Mouse (Mus musculus) MEL (cell line): ENCODE results near the gene Atp1a1. TPM values are rescaled to one million over a fixed set of nuclear protein-coding genes. Genes with fewer than 3 reads are reported as not detected.

ENCODE experiments used
- DNase-seq: peaks from one replicate; pipeline ENCODE4 v3.0.0; 2011; ENCODE audit warnings: low read depth, low spot score
- H3K27ac ChIP-seq: 2 replicates; pipeline ENCODE4 v1.5.1; 2012; ENCODE audit warnings: low read depth, mild to moderate bottlenecking, control low read depth, low read length, moderate library complexity; ENCODE audit not compliant: control insufficient read depth
- H3K27me3 ChIP-seq, 2 experiments: fragments of 150-350 bp in 1 of 2; sonication (generic) in 1 of 2; 2 replicates each; pipeline ENCODE4 v1.6.1; 2012; ENCODE audit warnings: low read length in 2 of 2, mild to moderate bottlenecking in 2 of 2, improper control_type of control experiment in 1 of 2, moderate library complexity in 1 of 2; ENCODE audit not compliant: insufficient read depth in 2 of 2, control insufficient read depth in 1 of 2
- H3K36me3 ChIP-seq, 2 experiments: 2 replicates each; pipeline ENCODE4 v1.6.1; 2012 to 2014; ENCODE audit warnings: low read length in 2 of 2, improper control_type of control experiment in 1 of 2, inconsistent platforms in 1 of 2, mild to moderate bottlenecking in 1 of 2; ENCODE audit not compliant: insufficient read depth in 2 of 2, control insufficient read depth in 1 of 2
- H3K4me1 ChIP-seq, 2 experiments: fragments of 150-350 bp in 1 of 2; sonication (generic) in 1 of 2; 2 replicates each; pipeline ENCODE4 v1.6.1; 2012; ENCODE audit warnings: low read length in 2 of 2, improper control_type of control experiment in 1 of 2, mild to moderate bottlenecking in 1 of 2; ENCODE audit not compliant: insufficient read depth in 2 of 2, control insufficient read depth in 1 of 2
- H3K4me3 ChIP-seq, 2 experiments: fragments of 150-350 bp in 1 of 2; sonication (generic) in 1 of 2; 2 replicates each; pipeline ENCODE4 v1.5.1; 2012; ENCODE audit warnings: low read depth in 2 of 2, low read length in 2 of 2, mild to moderate bottlenecking in 2 of 2, moderate library complexity in 2 of 2, control low read depth in 1 of 2, improper control_type of control experiment in 1 of 2; ENCODE audit not compliant: control insufficient read depth in 1 of 2, insufficient read depth in 1 of 2
- H3K79me2 ChIP-seq: 2 replicates; pipeline ENCODE4 v1.6.1; 2012; ENCODE audit warnings: mild to moderate bottlenecking, low read length, moderate library complexity; ENCODE audit not compliant: control insufficient read depth, poor library complexity, insufficient read depth
- H3K9ac ChIP-seq: 2 replicates; pipeline ENCODE4 v1.6.1; 2012; ENCODE audit warnings: low read depth, mild to moderate bottlenecking, control low read depth, low read length, moderate library complexity; ENCODE audit not compliant: control insufficient read depth, poor library complexity, severe bottlenecking
- H3K9me3 ChIP-seq: fragments of 150-350 bp; sonication (generic); replicated peaks from 2 replicates; pipeline ENCODE4 v1.6.1; 2012; ENCODE audit warnings: mild to moderate bottlenecking, low read length, improper control_type of control experiment, moderate library complexity; ENCODE audit not compliant: insufficient read depth
- CTCF ChIP-seq, 3 experiments: IDR thresholded peaks in 2 of 3; conservative IDR thresholded peaks in 1 of 3; 2 replicates each; pipeline ENCODE4 v1.5.1; 2011 to 2012; ENCODE audit warnings: low read length in 3 of 3, low read depth in 2 of 3, mild to moderate bottlenecking in 2 of 3, improper control_type of control experiment in 1 of 3, inconsistent platforms in 1 of 3, mixed read lengths in 1 of 3, moderate library complexity in 1 of 3; ENCODE audit not compliant: control insufficient read depth in 1 of 3, insufficient read depth in 1 of 3, poor library complexity in 1 of 3, severe bottlenecking in 1 of 3
- ELF1 ChIP-seq: IDR thresholded peaks from 2 replicates; pipeline ENCODE4 v1.6.1; 2014; ENCODE audit warnings: low read depth, mild to moderate bottlenecking, inconsistent platforms, low read length, improper control_type of control experiment, moderate library complexity
- EP300 ChIP-seq, 2 experiments: IDR thresholded peaks; 2 replicates each; pipeline ENCODE4 v1.6.1; 2011; ENCODE audit warnings: improper control_type of control experiment in 2 of 2, low read length in 2 of 2, low read depth in 1 of 2, mild to moderate bottlenecking in 1 of 2
- GATA1 ChIP-seq: IDR thresholded peaks from 2 replicates; pipeline ENCODE4 v1.6.1; 2011; ENCODE audit warnings: low read depth, low read length, improper control_type of control experiment
- HCFC1 ChIP-seq: IDR thresholded peaks from 2 replicates; pipeline ENCODE4 v1.6.1; 2012; ENCODE audit warnings: low read depth, mild to moderate bottlenecking, inconsistent platforms, low read length, improper control_type of control experiment, moderate library complexity
- MAZ ChIP-seq: IDR thresholded peaks from 2 replicates; pipeline ENCODE4 v1.6.1; 2012; ENCODE audit warnings: low read depth, mild to moderate bottlenecking, inconsistent platforms, low read length, improper control_type of control experiment
- MXI1 ChIP-seq: IDR thresholded peaks from 2 replicates; pipeline ENCODE4 v1.6.1; 2011; ENCODE audit warnings: mild to moderate bottlenecking, low read depth, low read length, improper control_type of control experiment
- NELFE ChIP-seq: IDR thresholded peaks from 2 replicates; pipeline ENCODE4 v1.6.1; 2011; ENCODE audit warnings: low read depth, low read length, improper control_type of control experiment
- POLR2A ChIP-seq, 2 experiments: IDR thresholded peaks; 2 replicates each; pipeline ENCODE4 v1.6.1; 2011 to 2012; ENCODE audit warnings: low read length in 2 of 2, mild to moderate bottlenecking in 2 of 2, control low read depth in 1 of 2, improper control_type of control experiment in 1 of 2, low read depth in 1 of 2, moderate library complexity in 1 of 2; ENCODE audit not compliant: control insufficient read depth in 1 of 2, insufficient read depth in 1 of 2, poor library complexity in 1 of 2
- POLR2AphosphoS2 ChIP-seq: IDR thresholded peaks from 2 replicates; pipeline ENCODE4 v1.6.1; 2011; ENCODE audit warnings: low read length, improper control_type of control experiment
- POLR2AphosphoS5 ChIP-seq: IDR thresholded peaks from 2 replicates; pipeline ENCODE4 v1.6.1; 2012; ENCODE audit warnings: low read depth, borderline replicate concordance, mild to moderate bottlenecking, inconsistent platforms, low read length, moderate library complexity, mixed read lengths
- RAD21 ChIP-seq: IDR thresholded peaks from 2 replicates; pipeline ENCODE4 v1.6.1; 2011; ENCODE audit warnings: mild to moderate bottlenecking, low read depth, low read length, improper control_type of control experiment
- SMC3 ChIP-seq: IDR thresholded peaks from 2 replicates; pipeline ENCODE4 v1.6.1; 2011; ENCODE audit warnings: low read depth, low read length, improper control_type of control experiment
- TBP ChIP-seq: IDR thresholded peaks from 2 replicates; pipeline ENCODE4 v1.8.0; 2011; ENCODE audit warnings: low read depth, low read length, improper control_type of control experiment
- TCF12 ChIP-seq: IDR thresholded peaks from 2 replicates; pipeline ENCODE4 v1.6.1; 2014; ENCODE audit warnings: low read depth, mild to moderate bottlenecking, inconsistent platforms, low read length, improper control_type of control experiment, moderate library complexity
- UBTF ChIP-seq: IDR thresholded peaks from 2 replicates; pipeline ENCODE4 v1.6.1; 2012; ENCODE audit warnings: low read depth, mild to moderate bottlenecking, inconsistent platforms, low read length, improper control_type of control experiment, moderate library complexity, borderline replicate concordance; ENCODE audit not compliant: insufficient read depth
- ZMIZ1 ChIP-seq: IDR thresholded peaks from 2 replicates; pipeline ENCODE4 v1.6.1; 2012; ENCODE audit warnings: low read depth, mild to moderate bottlenecking, inconsistent platforms, low read length, improper control_type of control experiment, moderate library complexity
- ZNF384 ChIP-seq: IDR thresholded peaks from 2 replicates; pipeline ENCODE4 v1.6.1; 2012; ENCODE audit warnings: low read depth, mild to moderate bottlenecking, inconsistent platforms, low read length, improper control_type of control experiment
- polyA plus RNA-seq, 2 experiments: library from polyadenylated mRNA; stranded (reverse) in 1 of 2; unstranded in 1 of 2; fragments of >175 nt in 1 of 2; fragments of >200 nt in 1 of 2; gene quantifications; 2 replicates each; pipeline versions ENCODE4 v1.2.1 to v1.2.4; 2012; ENCODE audit warnings: low replicate concordance in 2 of 2, low read depth in 1 of 2; ENCODE audit not compliant: insufficient read length in 2 of 2, insufficient read depth in 1 of 2, missing spikeins in 1 of 2
- total RNA-seq: library from RNA; depleted of rRNA; stranded (reverse); fragments of 300-350 nt; gene quantifications from 2 replicates; pipeline ENCODE4 v1.2.3, GENCODE M21; 2012

Atp1a1 gene
- total and polyA plus RNA-seq, 3 experiments, result 136 to 174 TPM; not detected in 1

DNA sequence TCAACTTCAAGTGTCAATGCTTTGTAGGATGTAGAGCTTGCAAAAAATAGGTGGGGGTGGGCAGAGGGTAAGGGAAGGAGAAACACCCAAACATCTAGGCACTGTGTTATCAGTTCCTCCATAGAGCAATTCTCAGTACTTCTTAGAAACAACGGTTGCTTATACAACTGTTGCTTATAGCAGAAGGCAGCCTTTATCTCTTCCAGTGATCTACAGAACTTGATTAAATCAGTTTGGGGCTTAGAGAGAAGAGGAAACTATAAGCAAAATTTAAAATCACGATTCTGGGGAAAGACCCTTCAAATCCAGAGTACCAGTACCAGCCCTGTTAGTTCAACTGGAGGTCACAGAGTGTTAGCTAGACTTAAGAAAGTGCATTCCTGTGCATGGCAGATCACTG lies 1.2 kb upstream of the Atp1a1 start:
- H3K9me3 ChIP-seq, result no peaks in the 10 kb centered on the region
- peak; percentile 12 for DNase-seq
- no peak overlapping the region for H3K27ac ChIP-seq
- no peak overlapping the region for H3K9ac ChIP-seq
- peaks cover 0 to 3% of the 10 kb centered on the region in 2 experiments; a peak in 1 of 4 replicates for H3K27me3 ChIP-seq
- no peak for TF ChIP-seq TBP
- no peak for TF ChIP-seq MAZ
- no peak for TF ChIP-seq POLR2A (IDR thresholded peaks at IDR 0.05; ENCODE audit: control insufficient read depth in 1 of 2, insufficient read depth in 1 of 2, low read depth in 1 of 2, low read length in 2 of 2, poor library complexity in 1 of 2)
- no peak for TF ChIP-seq ZNF384
- no peak for TF ChIP-seq NELFE
- TF ChIP-seq GATA1, result peak; percentile 68
- TF ChIP-seq MXI1, result no peak
- TF ChIP-seq ZMIZ1, result no peak
- peaks cover 0 to 30% of the 10 kb centered on the region in 2 experiments; a peak in 2 of 4 replicates for H3K36me3 ChIP-seq
- H3K4me3 ChIP-seq, result no peak overlapping the region
- H3K4me1 ChIP-seq, result peaks cover 2 to 15% of the 10 kb centered on the region in 2 experiments; a peak in 3 of 4 replicates
- H3K79me2 ChIP-seq, result peaks cover 18% of the 10 kb centered on the region

DNA sequence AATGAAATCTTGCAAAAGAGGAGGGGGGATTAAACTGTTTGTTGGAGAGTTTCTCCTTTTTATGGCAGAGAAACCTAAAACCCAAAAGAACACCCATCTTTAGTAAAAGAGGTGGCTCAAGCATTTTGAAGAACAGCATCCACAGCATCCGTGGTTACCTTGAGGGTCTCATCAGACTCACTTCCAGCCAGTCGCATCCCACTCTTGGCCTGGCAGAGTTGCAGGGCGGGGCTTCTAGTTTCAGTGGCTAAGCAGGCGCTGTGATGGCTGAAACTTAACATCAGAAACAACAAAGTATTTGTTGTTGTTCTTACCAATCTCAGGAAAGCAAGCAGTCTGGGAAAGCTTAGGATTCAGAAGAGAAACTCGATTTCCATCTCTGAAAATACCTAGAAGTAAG lies 807 bp upstream of the Atp1a1 start:
- H3K9me3 ChIP-seq, result no peaks in the 10 kb centered on the region
- peaks cover 2 to 15% of the 10 kb centered on the region in 2 experiments; a peak in 3 of 4 replicates for H3K4me1 ChIP-seq
- peaks cover 18% of the 10 kb centered on the region for H3K79me2 ChIP-seq
- H3K4me3 ChIP-seq, result peak overlapping the region in 1 of 2 experiments; percentile 70; a peak in 2 of 4 replicates
- DNase-seq, result peak; percentile 20
- TF ChIP-seq POLR2A (IDR thresholded peaks at IDR 0.05; ENCODE audit: control insufficient read depth in 1 of 2, insufficient read depth in 1 of 2, low read depth in 1 of 2, low read length in 2 of 2, poor library complexity in 1 of 2) (no peak), SMC3 (no peak), MXI1 (no peak)
- TF ChIP-seq, all 39 proteins: peak for 0
- no peak overlapping the region for H3K27ac ChIP-seq
- peaks cover 0 to 3% of the 10 kb centered on the region in 2 experiments; a peak in 1 of 4 replicates for H3K27me3 ChIP-seq
- no peak overlapping the region; the same call in 1 of the 2 replicates for H3K9ac ChIP-seq
- peaks cover 0 to 35% of the 10 kb centered on the region in 2 experiments; a peak in 2 of 4 replicates for H3K36me3 ChIP-seq

DNA sequence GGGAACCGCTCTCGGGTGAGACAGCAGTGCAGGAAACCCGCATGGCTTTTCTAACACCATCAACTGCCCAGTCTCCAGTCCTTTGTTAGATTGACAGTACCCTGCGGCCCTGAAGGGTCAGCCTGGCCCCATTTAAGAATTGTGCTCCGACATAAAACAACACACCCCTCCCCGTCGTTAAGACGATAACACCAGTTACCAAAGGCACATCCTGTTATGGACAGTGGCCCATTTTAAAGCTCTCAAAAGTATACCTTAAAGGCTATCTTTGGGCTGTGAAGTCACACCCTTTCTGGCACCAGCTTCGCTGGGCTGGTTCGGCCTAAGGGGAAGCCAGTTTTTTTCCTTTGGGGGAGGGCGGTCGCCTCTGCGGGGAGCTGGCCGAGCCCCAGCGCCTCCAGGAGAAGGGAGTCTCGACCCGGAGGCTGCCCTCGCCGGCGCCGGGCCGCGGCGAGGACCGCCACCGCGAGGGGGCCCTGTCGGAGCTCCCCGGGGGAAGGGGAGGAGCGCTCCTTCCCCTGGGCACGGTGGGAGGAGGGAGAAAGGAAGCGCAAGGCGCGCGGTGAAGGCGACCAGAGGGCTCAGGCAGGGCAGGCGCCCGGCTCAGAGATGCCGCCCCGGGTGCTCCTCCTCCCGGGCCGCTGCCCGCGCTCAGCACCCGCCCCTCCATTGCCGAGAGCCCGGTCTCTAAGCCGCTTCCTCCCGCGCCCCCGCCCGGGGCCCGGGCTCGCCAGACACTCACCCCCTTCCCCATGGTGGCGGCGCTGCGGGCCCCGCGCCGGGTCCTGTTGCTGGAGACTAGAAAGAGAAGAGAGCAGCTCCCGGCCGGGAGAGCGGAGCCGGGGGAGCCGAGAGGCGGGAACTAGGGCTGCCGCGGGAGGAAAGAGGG lies 579 bp downstream of the Atp1a1 start:
- Histone ChIP-seq H3K36me3 (peaks cover 0 to 37% of the 10 kb centered on the region in 2 experiments; a peak in 2 of 4 replicates), H3K27ac (peak overlapping the region; percentile 52), H3K9ac (peak overlapping the region; percentile 97), H3K27me3 (peaks cover 0 to 3% of the 10 kb centered on the region in 2 experiments; a peak in 1 of 4 replicates), H3K79me2 (peaks cover 22% of the 10 kb centered on the region), H3K4me1 (peaks cover 4 to 22% of the 10 kb centered on the region in 2 experiments; a peak in 3 of 4 replicates), H3K9me3 (no peaks in the 10 kb centered on the region), H3K4me3 (peak overlapping the region; percentile 81 to 88)
- peak; percentile 41; the same call in 1 of the 2 replicates for TF ChIP-seq POLR2AphosphoS2
- TF ChIP-seq EP300 (IDR thresholded peaks at IDR 0.05; ENCODE audit: low read depth in 1 of 2, low read length in 2 of 2), result 0 out of 4 replicates have a peak, but pooled peaks of 1 of the 2 experiments have one; percentile 18
- peak; percentile 67; the same call in 1 of the 2 replicates for TF ChIP-seq UBTF
- no peak for TF ChIP-seq RAD21
- TF ChIP-seq CTCF (IDR thresholded peaks at IDR 0.05 in 2 of 3, conservative IDR thresholded peaks at IDR 0.05 in 1 of 3; ENCODE audit: control insufficient read depth in 1 of 3, insufficient read depth in 1 of 3, low read depth in 2 of 3, low read length in 3 of 3, poor library complexity in 1 of 3, severe bottlenecking in 1 of 3), result peak in 2 of 3 experiments; percentile 47 to 61; a peak in 5 of 6 replicates
- TF ChIP-seq ELF1, result peak; percentile 30; the same call in 1 of the 2 replicates
- peak in 1 of 2 experiments; percentile 65; a peak in 1 of 4 replicates for TF ChIP-seq POLR2A (IDR thresholded peaks at IDR 0.05; ENCODE audit: control insufficient read depth in 1 of 2, insufficient read depth in 1 of 2, low read depth in 1 of 2, low read length in 2 of 2, poor library complexity in 1 of 2)
- peak; percentile 40; the same call in 1 of the 2 replicates for TF ChIP-seq ZNF384
- TF ChIP-seq POLR2AphosphoS5, result no peak
- TF ChIP-seq SMC3, result no peak
- peak; percentile 60; the same call in 1 of the 2 replicates for TF ChIP-seq MAZ
- peak; percentile 31; the same call in 1 of the 2 replicates for TF ChIP-seq TCF12
- TF ChIP-seq HCFC1, result peak; percentile 64; the same call in 1 of the 2 replicates
- peak; percentile 80 for DNase-seq
